Mouse (Mus musculus) testis, adult 2 months (tissue): ENCODE data around the gene Mtcl1.

Experiments
- CTCF ChIP-seq: fragments of 200-500 bp; IDR thresholded peaks from 2 replicates; pipeline ENCODE4 v1.5.1; 2012; ENCODE audit warnings: low read depth, mild to moderate bottlenecking, inconsistent platforms, low read length, moderate library complexity; ENCODE audit not compliant: control insufficient read depth, insufficient read depth, insufficient replicate concordance
- POLR2A ChIP-seq: fragments of 200-500 bp; IDR thresholded peaks from 2 replicates; pipeline ENCODE4 v1.6.1; 2012; ENCODE audit warnings: low read depth, mild to moderate bottlenecking, inconsistent platforms, low read length, moderate library complexity; ENCODE audit not compliant: control insufficient read depth

- TF ChIP-seq CTCF (no peak), POLR2A (no peak)
Measured at GRCm38 (mm10) chr17:66352219-66352618, 97.3 kb downstream of the Mtcl1 start.
